Mouse (Mus musculus): ENCODE measurements around the gene Lilr4b.
"Not testable (repeated sequence)": the region's sequence is repeated elsewhere in the genome, so short reads cannot be mapped to it uniquely, and the experiment has no call there.

Gene Lilr4b

DNA sequence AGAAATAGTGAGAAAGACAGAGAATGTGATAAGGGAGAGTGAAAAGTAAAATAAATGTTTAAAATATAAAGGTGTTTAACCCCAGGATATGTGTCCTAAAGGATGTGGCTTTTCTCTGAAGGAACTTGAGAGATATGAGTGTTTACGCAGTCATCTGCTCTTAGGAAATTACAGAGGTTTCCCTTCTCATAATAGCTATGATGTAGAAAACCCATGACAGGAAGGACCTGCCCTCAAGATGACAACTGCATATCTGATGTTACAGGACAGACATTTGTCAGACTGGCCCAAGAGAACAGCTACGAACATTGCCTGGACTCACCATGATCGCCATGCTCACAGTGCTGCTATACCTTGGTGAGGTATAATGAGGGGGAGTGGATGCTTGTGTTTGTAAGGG lies at the start of gene Lilr4b, which contains the start of gene Gm49339:
TSS of gene Lilr4b (plus strand) at position 236 of the 400 bp plus-strand sequence.
TSS of gene Gm49339 (plus strand) at position 216 of the 400 bp plus-strand sequence.
- DNase-seq (ENCODE audit: low spot score) = not testable (repeated sequence)

DNA sequence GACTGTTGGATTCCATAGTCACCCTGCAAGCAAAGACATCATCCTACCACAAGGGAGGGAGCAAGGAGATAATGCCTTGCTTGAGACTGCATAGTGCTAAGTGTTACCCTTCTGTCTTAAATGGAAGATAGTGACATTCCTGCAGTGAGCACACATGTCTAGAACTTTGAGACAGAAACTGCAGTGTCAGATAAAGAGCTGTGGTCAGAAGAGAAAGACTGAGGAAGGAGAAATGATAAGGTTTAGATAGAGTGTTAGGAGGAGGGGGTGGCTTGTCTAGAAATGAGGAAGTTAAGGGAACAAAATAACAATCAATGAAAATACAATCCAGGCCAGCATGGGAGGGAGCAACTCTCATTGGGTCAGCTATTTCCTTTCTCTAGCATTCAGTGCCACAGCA lies 47.5 kb upstream of the Lilr4b start:
- DNase-seq (ENCODE audit: low spot score) = no peak

- DNase-seq (ENCODE audit: low spot score) = no peak
Measured at GRCm38 (mm10) chr10:51435684-51436083, 44.7 kb upstream of the Lilr4b start.

GRCm38 (mm10) chr10:51451610-51452009 lies 28.8 kb upstream of the Lilr4b start:
- DNase-seq (ENCODE audit: low spot score) = no peak

DNA sequence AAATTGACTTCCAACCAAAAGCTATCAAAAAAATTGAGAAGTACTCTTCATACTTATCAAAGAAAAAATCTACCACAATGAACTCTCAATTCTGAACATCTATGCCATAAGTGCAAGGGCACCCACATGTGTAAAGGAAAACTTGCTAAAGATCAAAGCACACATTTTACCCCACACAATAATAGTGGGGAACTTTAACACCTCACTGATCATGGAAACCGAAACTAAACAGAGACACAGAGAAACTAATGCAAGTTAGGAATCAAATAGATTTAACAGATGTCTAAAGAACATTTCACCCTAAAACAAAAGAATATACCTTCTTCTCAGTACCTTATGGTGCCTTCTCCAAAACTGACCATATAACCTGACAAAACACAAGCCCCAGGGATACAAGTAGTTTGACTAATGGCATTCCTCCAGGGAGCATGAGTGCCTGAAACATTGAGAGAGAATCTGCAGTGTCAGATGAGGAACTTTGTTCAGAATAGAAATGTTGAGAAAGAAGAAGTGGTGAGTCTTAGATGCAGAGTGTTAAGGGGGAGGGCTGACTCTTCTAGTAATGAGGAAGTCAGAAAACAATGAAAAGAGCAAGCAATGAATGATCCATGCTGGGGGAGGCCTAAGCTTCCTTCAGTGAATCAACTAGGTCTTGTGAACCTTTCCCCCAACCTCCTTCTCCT lies 26.7 kb upstream of the Lilr4b start:
- peak; percentile 21 for DNase-seq (ENCODE audit: low spot score)

DNA sequence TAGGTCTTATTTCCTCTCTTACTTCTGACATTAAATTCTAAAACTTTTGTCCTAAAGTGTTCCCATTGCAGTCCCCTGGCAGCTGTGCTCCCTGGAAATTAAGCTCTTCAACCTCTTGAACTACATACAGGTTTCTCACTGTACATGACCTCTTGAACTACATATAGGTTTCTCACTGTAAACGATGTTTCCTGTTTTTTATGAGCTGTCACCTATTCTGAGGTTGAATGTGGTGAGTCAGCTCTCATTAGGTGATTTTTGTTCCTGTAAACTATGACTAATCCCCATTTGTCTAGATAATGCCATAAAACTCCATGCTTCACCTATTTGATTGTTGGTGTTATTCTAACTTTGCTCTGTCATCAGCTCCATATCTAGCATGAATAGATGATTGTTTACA lies 26.1 kb upstream of the Lilr4b start:
- DNase-seq (ENCODE audit: low spot score) = no peak

DNA sequence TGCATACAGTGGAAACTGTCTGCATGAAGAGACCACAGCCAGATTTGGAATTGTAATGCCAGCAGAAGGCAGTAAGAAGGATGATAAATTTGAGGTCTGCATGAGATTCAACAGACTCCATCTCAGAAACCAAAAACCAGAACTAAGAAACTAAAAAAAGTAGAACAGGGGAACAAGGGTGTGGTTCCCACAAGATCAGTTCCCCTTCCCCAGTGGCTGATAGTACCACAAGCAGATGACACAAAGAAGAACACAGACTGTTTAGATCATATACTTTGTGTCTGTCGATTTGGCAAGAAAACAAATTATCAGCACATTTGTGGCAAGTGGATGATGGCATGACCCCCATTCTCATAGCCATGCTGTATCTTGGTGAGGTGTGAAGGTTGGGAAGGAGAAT lies 24.7 kb upstream of the Lilr4b start:
- no peak for DNase-seq (ENCODE audit: low spot score)

DNA sequence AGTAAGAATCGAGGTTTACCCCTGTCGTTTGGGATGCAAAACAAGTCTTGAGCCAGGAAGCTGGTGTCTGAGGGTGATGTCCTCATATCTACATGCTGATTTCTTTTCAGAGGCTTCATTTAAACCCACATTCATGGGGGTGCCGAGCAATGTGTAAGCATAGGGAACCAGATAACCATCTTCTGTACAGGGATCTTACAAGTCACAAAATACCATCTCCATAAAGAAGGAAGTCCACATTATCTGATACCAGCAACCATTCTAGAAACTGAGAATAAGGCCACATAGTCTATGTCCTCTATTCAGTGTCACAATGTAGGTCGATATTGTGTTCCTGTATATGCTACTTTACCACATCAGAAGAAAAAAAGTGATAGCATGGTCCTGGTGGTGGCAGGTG lies 24.1 kb upstream of the Lilr4b start:
- DNase-seq (ENCODE audit: low spot score) = no peak

DNA sequence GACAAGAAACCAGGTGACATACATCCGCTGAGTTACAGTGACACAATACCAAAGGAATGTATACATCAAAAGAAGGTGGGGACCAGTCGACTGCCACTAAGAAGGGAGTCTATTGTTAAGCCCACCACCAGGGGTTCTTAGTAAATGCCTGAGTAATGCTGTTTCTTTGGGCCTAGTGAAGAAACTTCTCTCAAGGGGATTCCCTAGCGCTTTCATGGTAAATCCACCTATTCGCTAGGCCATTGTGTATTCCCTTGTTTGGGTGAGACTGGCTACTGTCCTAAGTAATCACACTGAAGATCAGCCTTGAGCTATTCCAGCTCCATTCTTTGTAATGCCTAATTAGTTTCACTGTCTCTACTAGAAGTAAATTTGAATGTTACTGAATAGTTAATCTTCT lies 16.6 kb upstream of the Lilr4b start:
- DNase-seq (ENCODE audit: low spot score) = not testable (repeated sequence)

DNA sequence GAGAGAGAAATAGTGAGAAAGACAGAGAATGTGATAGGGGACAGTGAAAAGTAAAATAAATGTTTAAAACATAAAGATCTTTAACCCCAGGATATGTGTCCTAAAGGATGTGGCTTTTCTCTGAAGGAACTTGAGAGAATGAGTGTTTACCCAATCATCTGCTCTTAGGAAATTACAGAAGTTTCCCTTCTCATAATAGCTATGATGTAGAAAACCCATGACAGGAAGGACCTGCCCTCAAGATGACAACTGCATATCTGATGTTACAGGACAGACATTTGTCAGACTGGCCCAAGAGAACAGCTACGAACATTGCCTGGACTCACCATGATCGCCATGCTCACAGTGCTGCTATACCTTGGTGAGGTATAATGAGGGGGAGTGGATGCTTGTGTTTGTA lies 10.3 kb downstream of the Lilr4b start, which contains the start of gene Lilrb4a:
TSS of gene Lilrb4a (plus strand) at position 266 of the 400 bp plus-strand sequence.
- not testable (repeated sequence) for DNase-seq (ENCODE audit: low spot score)

GRCm38 (mm10) chr10:51520021-51520420 lies 39.6 kb downstream of the Lilr4b start:
- no peak for DNase-seq (ENCODE audit: low spot score)

- no peak for DNase-seq (ENCODE audit: low spot score)
Measured at GRCm38 (mm10) chr10:51521453-51521852, 41.0 kb downstream of the Lilr4b start.

GRCm38 (mm10) chr10:51526090-51526489 lies 45.7 kb downstream of the Lilr4b start:
- peak; percentile 4 for DNase-seq (ENCODE audit: low spot score)

GRCm38 (mm10) chr10:51526633-51527032 lies 46.2 kb downstream of the Lilr4b start:
- DNase-seq (ENCODE audit: low spot score) = no peak

DNA sequence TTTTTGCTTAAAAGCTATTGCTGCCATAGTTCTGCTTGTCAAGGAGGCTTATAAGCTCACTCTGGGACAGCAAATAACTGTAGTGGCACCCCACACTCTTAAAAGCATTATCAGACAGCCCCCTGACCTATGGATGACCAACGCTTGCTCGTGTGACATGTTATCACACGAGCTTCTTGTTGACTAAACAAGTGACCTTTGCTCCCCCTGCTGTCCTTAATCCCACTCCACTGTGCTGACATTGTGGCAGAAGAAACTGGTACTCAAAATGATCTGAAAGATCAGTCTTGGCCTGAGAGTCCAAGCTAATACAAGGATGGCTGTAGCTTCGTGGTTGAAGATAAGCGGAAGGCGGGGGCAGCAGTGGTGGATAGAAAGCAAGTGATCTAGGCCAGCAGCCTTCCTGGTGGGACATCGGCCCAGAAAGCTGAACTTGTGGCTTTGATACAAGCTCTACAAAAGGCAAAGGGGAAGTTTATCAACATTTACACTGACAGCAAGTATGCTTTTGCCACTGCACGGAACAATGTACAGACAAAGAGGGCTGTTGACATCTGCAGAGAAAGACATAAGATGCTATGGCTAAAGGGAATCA lies 48.5 kb downstream of the Lilr4b start:
- DNase-seq (ENCODE audit: low spot score) = peak; percentile 9

DNA sequence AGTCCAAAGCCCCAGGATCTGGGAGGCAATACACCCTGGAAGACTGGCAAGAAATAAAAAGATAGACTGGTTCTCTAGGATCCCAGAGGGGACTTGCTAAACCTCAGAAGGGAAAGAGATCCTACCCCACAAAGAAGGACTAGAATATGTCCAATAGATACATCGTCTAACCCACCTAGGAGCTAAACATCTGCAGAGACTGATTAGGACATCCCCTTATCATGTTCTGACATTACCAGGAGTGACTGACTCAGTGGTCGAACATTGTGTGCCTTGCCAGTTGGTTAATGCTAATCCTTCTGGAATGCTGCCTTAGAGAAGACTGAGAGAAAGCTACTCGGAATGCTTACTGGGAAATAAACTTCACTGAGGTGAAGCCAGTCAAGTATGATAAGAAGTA lies 49.1 kb downstream of the Lilr4b start:
- no peak for DNase-seq (ENCODE audit: low spot score)

- no peak for DNase-seq (ENCODE audit: low spot score)
Measured at GRCm38 (mm10) chr10:51530813-51531212, 50.4 kb downstream of the Lilr4b start.
